Mouse (Mus musculus) E14TG2a.4 (cell line): ENCODE measurements at regions not wholly inside any gene's neighbourhood (a gene's known extent, or its start where the extent isn't known, plus 50 kb on each side); places are given as distances from the start of the nearest gene placed in this dataset.

Experiments
- CTCF ChIP-seq: conservative IDR thresholded peaks from 2 replicates; pipeline ENCODE4 v1.5.1; 2014; ENCODE audit warnings: low read length
- NANOG ChIP-seq: IDR thresholded peaks from 2 replicates; pipeline ENCODE4 v1.6.1; 2014; ENCODE audit warnings: borderline replicate concordance, low read length, mixed read lengths
- POU5F1 ChIP-seq: IDR thresholded peaks from 2 replicates; pipeline ENCODE4 v1.6.1; 2014; ENCODE audit warnings: low read length, borderline replicate concordance

GRCm38 (mm10) chrX:18727940-18728710 is 266.9 kb upstream of the 4930578C19Rik start:
- TF ChIP-seq CTCF (no peak), NANOG (peak; percentile 88), POU5F1 (no peak)
